Mouse (Mus musculus) heart, embryonic 12.5 days (tissue): ENCODE measurements at regions not wholly inside any gene's neighbourhood (a gene's known extent, or its start where the extent isn't known, plus 50 kb on each side); places are given as distances from the start of the nearest gene placed in this dataset.

ENCODE experiments used
- ATAC-seq: fragments of 200-750 bp; cut with Nextera tagmentation; 2 replicates; pipeline ENCODE4 v1.8.0; 2017; ENCODE audit warnings: moderate TSS enrichment, moderate library complexity; ENCODE audit not compliant: insufficient number of reproducible peaks, low FRiP score
- H3K27ac ChIP-seq: fragments of 300-500 bp; sonication (generic); 2 replicates; pipeline ENCODE4 v1.5.1; 2016; ENCODE audit warnings: mild to moderate bottlenecking, moderate library complexity; ENCODE audit not compliant: poor library complexity, severe bottlenecking
- H3K27me3 ChIP-seq: fragments of 300-500 bp; sonication (generic); replicated peaks from 2 replicates; pipeline ENCODE4 v1.6.1; 2016; ENCODE audit warnings: mild to moderate bottlenecking, moderate library complexity
- H3K36me3 ChIP-seq: fragments of 300-500 bp; sonication (generic); 2 replicates; pipeline ENCODE4 v1.6.1; 2016; ENCODE audit warnings: mild to moderate bottlenecking, moderate library complexity
- H3K4me1 ChIP-seq: fragments of 300-500 bp; sonication (generic); replicated peaks from 2 replicates; pipeline ENCODE4 v1.6.1; 2016; ENCODE audit warnings: mild to moderate bottlenecking
- H3K4me2 ChIP-seq: fragments of 300-500 bp; sonication (generic); 2 replicates; pipeline ENCODE4 v1.6.1; 2016; ENCODE audit warnings: mild to moderate bottlenecking, moderate library complexity
- H3K4me3 ChIP-seq: fragments of 300-500 bp; sonication (generic); 2 replicates; pipeline ENCODE4 v1.5.1; 2016; ENCODE audit warnings: mild to moderate bottlenecking
- H3K9ac ChIP-seq: fragments of 300-500 bp; sonication (generic); 2 replicates; pipeline ENCODE4 v1.6.1; 2016; ENCODE audit warnings: mild to moderate bottlenecking, moderate library complexity
- H3K9me3 ChIP-seq: fragments of 300-500 bp; sonication (generic); replicated peaks from 2 replicates; pipeline ENCODE4 v1.6.1; 2016; ENCODE audit warnings: mild to moderate bottlenecking, moderate library complexity
- WGBS: fragments of 180-500 bp; shearing (Covaris S2); methylation state at CpG from one replicate; pipeline ENCODE4 v1.1.7; 2016; 5-methylcytosine and 5-hydroxymethylcytosine counted together

- no peaks in the 10 kb centered on the region for H3K27me3 ChIP-seq
- no peak for ATAC-seq
- H3K9me3 ChIP-seq = no peaks in the 10 kb centered on the region
- no peak overlapping the region for H3K27ac ChIP-seq
- 84% methylated on average over 8 of the region's 8 CpGs for WGBS
- H3K36me3 ChIP-seq = no peaks in the 10 kb centered on the region
- no peak overlapping the region for H3K9ac ChIP-seq
- H3K4me3 ChIP-seq = no peak overlapping the region
- peaks cover 22% of the 10 kb centered on the region for H3K4me1 ChIP-seq
- no peak overlapping the region for H3K4me2 ChIP-seq
Measured at GRCm38 (mm10) chr8:26356801-26357200, 237.5 kb downstream of the Gm45692 start.

DNA sequence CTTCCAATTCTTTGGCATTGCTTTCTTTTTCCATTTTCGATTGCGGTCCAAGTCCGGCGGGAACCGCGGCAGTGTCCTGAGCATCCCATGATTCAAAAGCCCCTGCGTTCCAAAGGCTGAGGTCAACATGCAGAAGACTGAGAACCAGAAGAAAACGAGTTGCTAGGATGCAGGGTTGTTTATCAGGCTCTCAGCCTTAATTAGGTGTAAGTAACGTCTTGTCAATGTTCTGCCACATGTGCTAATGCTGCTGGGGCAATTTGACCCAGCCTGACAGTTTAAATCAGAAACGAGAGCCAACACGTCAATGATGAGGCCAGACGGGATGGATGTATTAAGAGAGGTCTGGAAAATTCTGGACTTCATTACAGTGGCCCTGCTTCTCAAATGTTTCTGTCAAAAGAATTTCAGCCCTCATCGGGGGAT, 239.4 kb downstream of the Gm45692 start:
- Histone ChIP-seq H3K4me2 (no peak overlapping the region), H3K27ac (no peak overlapping the region), H3K4me1 (peaks cover 8% of the 10 kb centered on the region), H3K9me3 (no peaks in the 10 kb centered on the region), H3K36me3 (no peaks in the 10 kb centered on the region), H3K27me3 (no peaks in the 10 kb centered on the region), H3K4me3 (no peak overlapping the region), H3K9ac (no peak overlapping the region)
- ATAC-seq = no peak
- 62% methylated on average over 13 of the region's 13 CpGs for WGBS

DNA sequence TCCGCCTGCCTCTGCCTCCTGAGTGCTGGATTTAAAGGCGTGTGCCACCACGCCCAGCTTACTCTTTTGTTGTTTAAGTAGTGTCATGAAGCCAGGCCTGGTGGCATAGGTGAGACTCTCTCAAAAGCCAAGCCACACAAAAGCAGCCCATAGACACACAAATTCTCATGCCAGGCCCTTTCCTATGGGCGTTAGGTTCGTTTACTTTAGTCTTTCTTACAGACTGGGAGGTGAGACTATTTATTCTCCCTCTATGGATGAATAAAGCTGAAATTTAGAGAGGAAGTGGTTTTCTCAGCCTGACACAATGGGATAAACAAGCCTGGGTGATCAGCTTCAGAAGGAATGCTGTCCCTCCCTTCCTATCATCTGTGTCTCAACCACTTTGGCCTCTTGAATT, 243.0 kb downstream of the Gm45692 start:
- H3K36me3 ChIP-seq = no peaks in the 10 kb centered on the region
- no peak overlapping the region for H3K9ac ChIP-seq
- no peak overlapping the region for H3K4me3 ChIP-seq
- H3K4me1 ChIP-seq = no peaks in the 10 kb centered on the region
- no peak overlapping the region for H3K27ac ChIP-seq
- H3K9me3 ChIP-seq = no peaks in the 10 kb centered on the region
- 82% methylated on average over 5 of the region's 5 CpGs for WGBS
- ATAC-seq = no peak
- no peaks in the 10 kb centered on the region for H3K27me3 ChIP-seq
- H3K4me2 ChIP-seq = no peak overlapping the region

GRCm38 (mm10) chr8:26363616-26364015, 244.3 kb downstream of the Gm45692 start:
- Histone ChIP-seq H3K4me2 (no peak overlapping the region), H3K27ac (no peak overlapping the region), H3K9ac (no peak overlapping the region), H3K9me3 (no peaks in the 10 kb centered on the region), H3K4me1 (no peaks in the 10 kb centered on the region), H3K36me3 (no peaks in the 10 kb centered on the region), H3K4me3 (no peak overlapping the region), H3K27me3 (no peaks in the 10 kb centered on the region)
- 77% methylated on average over 4 of the region's 4 CpGs for WGBS
- ATAC-seq = no peak

- Histone ChIP-seq H3K9ac (no peak overlapping the region), H3K36me3 (no peaks in the 10 kb centered on the region), H3K4me2 (no peak overlapping the region), H3K4me3 (no peak overlapping the region), H3K4me1 (no peaks in the 10 kb centered on the region), H3K27ac (no peak overlapping the region), H3K9me3 (no peaks in the 10 kb centered on the region), H3K27me3 (no peaks in the 10 kb centered on the region)
- ATAC-seq = no peak
- WGBS = 67% methylated on average over 4 of the region's 4 CpGs
Measured at GRCm38 (mm10) chr8:26364637-26365036, 245.3 kb downstream of the Gm45692 start.

- Histone ChIP-seq H3K27me3 (no peaks in the 10 kb centered on the region), H3K36me3 (no peaks in the 10 kb centered on the region), H3K4me3 (no peak overlapping the region), H3K27ac (no peak overlapping the region), H3K9me3 (peaks cover 4% of the 10 kb centered on the region; the same call in 1 of the 2 replicates), H3K4me2 (no peak overlapping the region), H3K9ac (no peak overlapping the region), H3K4me1 (peaks cover 5% of the 10 kb centered on the region)
- WGBS = 30% methylated on average over 3 of the region's 3 CpGs
- ATAC-seq = no peak
Measured at GRCm38 (mm10) chr8:26380668-26381067, 261.3 kb downstream of the Gm45692 start.

GRCm38 (mm10) chr8:26382426-26382825, 263.1 kb downstream of the Gm45692 start:
- no peak overlapping the region for H3K4me2 ChIP-seq
- H3K27me3 ChIP-seq = no peaks in the 10 kb centered on the region
- no peak overlapping the region for H3K9ac ChIP-seq
- ATAC-seq = no peak
- H3K9me3 ChIP-seq = peaks cover 4% of the 10 kb centered on the region; the same call in 1 of the 2 replicates
- 88% methylated on average over 7 of the region's 7 CpGs for WGBS
- H3K4me1 ChIP-seq = peaks cover 5% of the 10 kb centered on the region
- H3K4me3 ChIP-seq = no peak overlapping the region
- H3K27ac ChIP-seq = no peak overlapping the region
- H3K36me3 ChIP-seq = no peaks in the 10 kb centered on the region

- Histone ChIP-seq H3K4me3 (no peak overlapping the region), H3K4me1 (peaks cover 5% of the 10 kb centered on the region), H3K4me2 (no peak overlapping the region), H3K27ac (no peak overlapping the region), H3K9me3 (no peaks in the 10 kb centered on the region), H3K36me3 (no peaks in the 10 kb centered on the region), H3K27me3 (no peaks in the 10 kb centered on the region), H3K9ac (no peak overlapping the region)
- WGBS = 56% methylated on average over 3 of the region's 3 CpGs
- no peak for ATAC-seq
Measured at GRCm38 (mm10) chr8:26383886-26384285, 264.6 kb downstream of the Gm45692 start.

DNA sequence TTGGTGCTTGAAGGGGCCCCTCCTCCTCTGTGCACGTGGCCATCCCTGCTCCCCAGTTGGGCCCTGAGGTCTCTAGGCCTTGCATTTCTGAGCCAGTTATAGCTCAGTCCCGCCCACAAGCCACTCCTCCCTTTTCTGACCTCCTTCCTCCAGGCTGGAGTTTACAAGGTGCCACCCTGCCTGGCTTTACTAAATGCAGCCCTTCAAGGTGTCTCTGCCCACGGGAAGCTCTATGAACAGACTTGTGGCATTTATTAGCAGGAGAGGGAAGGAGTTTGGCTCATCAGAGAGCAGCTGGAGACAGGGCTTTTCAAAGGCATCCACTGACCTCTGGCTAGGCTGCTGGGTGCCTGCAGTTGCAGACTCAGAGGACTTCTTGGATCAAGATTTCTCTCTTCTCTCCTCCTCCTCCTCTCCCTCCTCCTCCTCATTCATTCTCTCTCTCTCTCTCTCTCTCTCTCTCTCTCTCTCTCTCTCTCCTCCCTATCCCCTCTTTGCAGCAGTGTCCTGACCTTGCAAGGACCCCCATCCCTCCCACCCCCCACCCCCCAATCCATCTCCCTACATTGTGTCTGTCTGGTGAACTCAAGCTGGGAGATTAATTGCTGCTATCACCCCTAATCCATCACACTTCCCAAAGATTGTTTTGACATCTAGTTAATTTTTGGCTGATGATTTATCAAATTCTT, 265.1 kb downstream of the Gm45692 start:
- ATAC-seq = no peak
- H3K27ac ChIP-seq = no peak overlapping the region
- no peak overlapping the region for H3K4me2 ChIP-seq
- H3K9me3 ChIP-seq = no peaks in the 10 kb centered on the region
- H3K4me3 ChIP-seq = no peak overlapping the region
- no peaks in the 10 kb centered on the region for H3K36me3 ChIP-seq
- H3K27me3 ChIP-seq = no peaks in the 10 kb centered on the region
- H3K4me1 ChIP-seq = peaks cover 5% of the 10 kb centered on the region
- 14% methylated on average over 3 of the region's 3 CpGs for WGBS
- no peak overlapping the region for H3K9ac ChIP-seq

- 41% methylated on average over 6 of the region's 6 CpGs for WGBS
- Histone ChIP-seq H3K4me1 (peaks cover 5% of the 10 kb centered on the region), H3K36me3 (no peaks in the 10 kb centered on the region), H3K27ac (no peak overlapping the region), H3K4me3 (no peak overlapping the region), H3K9ac (no peak overlapping the region), H3K9me3 (no peaks in the 10 kb centered on the region), H3K4me2 (no peak overlapping the region), H3K27me3 (no peaks in the 10 kb centered on the region)
- ATAC-seq = no peak
Measured at GRCm38 (mm10) chr8:26384994-26385345, 265.6 kb downstream of the Gm45692 start.

DNA sequence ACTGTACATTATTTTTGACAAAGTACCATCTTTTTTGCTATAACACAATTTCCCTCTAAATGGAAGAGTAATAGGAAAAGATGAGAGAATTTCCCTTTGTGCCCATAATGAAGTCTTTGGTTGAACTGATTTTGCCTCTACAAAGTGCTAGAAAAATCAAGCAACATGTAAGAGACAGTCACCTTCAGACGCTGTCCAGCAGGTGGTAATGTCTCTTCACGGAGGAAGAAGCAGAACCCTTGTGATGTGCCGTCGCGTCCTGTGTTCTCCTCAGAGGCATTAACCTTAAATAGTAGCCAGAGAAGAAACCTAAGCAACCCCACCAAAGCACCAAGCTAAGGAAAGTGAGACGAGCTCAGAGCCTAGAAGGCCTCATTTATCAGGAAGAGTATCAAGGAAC, 275.7 kb downstream of the Gm45692 start:
- Histone ChIP-seq H3K4me1 (no peaks in the 10 kb centered on the region), H3K4me3 (no peak overlapping the region), H3K27ac (no peak overlapping the region), H3K9ac (no peak overlapping the region), H3K9me3 (no peaks in the 10 kb centered on the region; the same call in 1 of the 2 replicates), H3K27me3 (no peaks in the 10 kb centered on the region), H3K4me2 (no peak overlapping the region), H3K36me3 (no peaks in the 10 kb centered on the region)
- 61% methylated on average over 6 of the region's 6 CpGs for WGBS
- ATAC-seq = no peak

DNA sequence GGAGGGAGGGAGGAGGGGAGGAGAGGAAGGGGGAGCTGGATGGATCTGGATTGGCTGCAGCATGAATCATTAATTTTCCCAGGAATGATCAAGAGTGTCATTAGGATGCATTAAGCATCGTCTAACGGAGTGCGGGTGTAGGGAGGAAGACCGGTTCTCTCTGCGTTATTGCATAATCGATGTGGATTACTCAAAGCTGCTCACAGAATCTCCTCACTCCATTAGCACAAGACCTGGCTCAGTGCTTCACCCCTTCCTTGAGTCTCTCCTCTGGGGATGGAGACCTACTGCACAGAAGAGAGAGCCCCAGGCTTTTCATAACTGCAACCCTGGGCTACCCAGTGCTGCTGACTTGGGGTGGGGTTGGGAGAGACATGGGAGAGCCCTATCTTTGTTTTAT, 300.7 kb downstream of the Gm45692 start:
- no peaks in the 10 kb centered on the region for H3K4me1 ChIP-seq
- no peak overlapping the region for H3K9ac ChIP-seq
- H3K27me3 ChIP-seq = no peaks in the 10 kb centered on the region
- no peaks in the 10 kb centered on the region for H3K36me3 ChIP-seq
- H3K9me3 ChIP-seq = no peaks in the 10 kb centered on the region
- H3K27ac ChIP-seq = no peak overlapping the region
- no peak for ATAC-seq
- no peak overlapping the region for H3K4me3 ChIP-seq
- 79% methylated on average over 6 of the region's 6 CpGs for WGBS
- H3K4me2 ChIP-seq = no peak overlapping the region
